Mouse (Mus musculus): Measurements from ENCODE around the gene Klhdc8b. TPM values are rescaled to one million over a fixed set of nuclear protein-coding genes. Genes with fewer than 3 reads are reported as not detected.

The Klhdc8b gene
- polyA plus RNA-seq, 1 experiment: 1.4 TPM

DNA sequence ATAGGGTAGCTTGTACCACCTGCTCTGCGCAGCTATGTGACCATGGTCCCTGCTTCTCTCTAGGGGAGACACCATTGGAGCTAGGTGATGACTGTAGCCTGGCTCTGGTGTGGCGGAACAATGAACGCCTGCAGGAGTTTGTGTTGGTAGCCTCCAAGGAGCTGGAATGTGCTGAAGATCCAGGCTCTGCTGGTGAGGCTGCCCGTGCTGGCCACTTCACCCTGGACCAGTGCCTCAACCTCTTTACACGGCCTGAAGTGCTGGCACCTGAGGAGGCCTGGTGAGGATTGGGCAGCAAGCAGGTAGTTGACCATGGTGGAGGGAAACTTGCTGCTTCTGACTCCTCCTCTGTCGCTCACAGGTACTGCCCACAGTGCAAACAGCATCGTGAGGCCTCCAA lies 37.9 kb upstream of the Klhdc8b start:
- Histone ChIP-seq H3K4me3 (ENCODE audit: insufficient read depth, poor library complexity, severe bottlenecking) (no peak overlapping the region), H3K79me2 (ENCODE audit: control insufficient read depth, insufficient read depth) (no peaks in the 10 kb centered on the region), H3K36me3 (ENCODE audit: control insufficient read depth, insufficient read depth) (peaks cover 70% of the 10 kb centered on the region), H3K79me3 (ENCODE audit: low read depth) (no peaks in the 10 kb centered on the region), H3K27me3 (ENCODE audit: control insufficient read depth, insufficient read depth, insufficient read length) (no peaks in the 10 kb centered on the region), H3ac (ENCODE audit: control insufficient read depth, insufficient read length, low read depth) (no peak overlapping the region)
- TF ChIP-seq USF1 (IDR thresholded peaks at IDR 0.05; ENCODE audit: low read depth): no peak
- no peak for TF ChIP-seq FOSL1 (IDR thresholded peaks at IDR 0.05; ENCODE audit: insufficient read depth, low read length, poor library complexity, severe bottlenecking)
- no peak for TF ChIP-seq CEBPB (IDR thresholded peaks at IDR 0.05; ENCODE audit: low read depth)
- TF ChIP-seq MAX (IDR thresholded peaks at IDR 0.05): no peak
- no peak for TF ChIP-seq CTCF (IDR thresholded peaks at IDR 0.05; ENCODE audit: control insufficient read depth, insufficient read depth, insufficient read length)
- no peak for TF ChIP-seq MYOD1 (IDR thresholded peaks at IDR 0.05; ENCODE audit: control insufficient read depth, insufficient read length, low read depth)
- no peak for TF ChIP-seq MYOG (IDR thresholded peaks at IDR 0.05; ENCODE audit: control insufficient read depth, extremely low read depth, insufficient read length)

DNA sequence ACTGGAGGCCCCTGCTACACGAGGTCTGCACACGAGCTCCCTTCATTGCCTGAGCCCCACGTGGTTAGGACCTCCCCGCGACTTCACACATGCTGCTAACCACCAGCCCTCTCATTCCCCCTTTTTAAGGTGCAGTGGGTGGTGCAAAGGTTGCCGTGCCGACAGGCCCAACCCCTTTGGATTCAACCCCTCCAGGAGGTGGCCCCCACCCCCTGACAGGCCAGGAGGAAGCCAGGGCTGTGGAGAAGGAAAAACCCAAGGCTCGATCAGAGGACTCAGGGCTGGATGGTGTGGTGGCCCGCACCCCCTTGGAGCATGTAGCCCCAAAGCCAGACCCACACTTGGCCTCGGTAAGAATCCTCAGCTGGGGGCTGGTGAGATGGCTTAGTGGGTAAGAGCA lies 33.5 kb upstream of the Klhdc8b start:
- peaks cover 17% of the 10 kb centered on the region for H3K79me3 ChIP-seq (ENCODE audit: low read depth)
- peaks cover 32% of the 10 kb centered on the region for H3K79me2 ChIP-seq (ENCODE audit: control insufficient read depth, insufficient read depth)
- H3ac ChIP-seq (ENCODE audit: control insufficient read depth, insufficient read length, low read depth): no peak overlapping the region
- peaks cover 70% of the 10 kb centered on the region for H3K36me3 ChIP-seq (ENCODE audit: control insufficient read depth, insufficient read depth)
- no peaks in the 10 kb centered on the region for H3K27me3 ChIP-seq (ENCODE audit: control insufficient read depth, insufficient read depth, insufficient read length)
- no peak for TF ChIP-seq MYOD1 (IDR thresholded peaks at IDR 0.05; ENCODE audit: control insufficient read depth, insufficient read length, low read depth)
- TF ChIP-seq MYOG (IDR thresholded peaks at IDR 0.05; ENCODE audit: control insufficient read depth, extremely low read depth, insufficient read length): no peak
- TF ChIP-seq FOSL1 (IDR thresholded peaks at IDR 0.05; ENCODE audit: insufficient read depth, low read length, poor library complexity, severe bottlenecking): no peak
- TF ChIP-seq CEBPB (IDR thresholded peaks at IDR 0.05; ENCODE audit: low read depth): no peak
- no peak for TF ChIP-seq USF1 (IDR thresholded peaks at IDR 0.05; ENCODE audit: low read depth)
- no peak for TF ChIP-seq CTCF (IDR thresholded peaks at IDR 0.05; ENCODE audit: control insufficient read depth, insufficient read depth, insufficient read length)
- TF ChIP-seq MAX (IDR thresholded peaks at IDR 0.05): no peak
- H3K4me3 ChIP-seq (ENCODE audit: insufficient read depth, poor library complexity, severe bottlenecking): no peak overlapping the region

DNA sequence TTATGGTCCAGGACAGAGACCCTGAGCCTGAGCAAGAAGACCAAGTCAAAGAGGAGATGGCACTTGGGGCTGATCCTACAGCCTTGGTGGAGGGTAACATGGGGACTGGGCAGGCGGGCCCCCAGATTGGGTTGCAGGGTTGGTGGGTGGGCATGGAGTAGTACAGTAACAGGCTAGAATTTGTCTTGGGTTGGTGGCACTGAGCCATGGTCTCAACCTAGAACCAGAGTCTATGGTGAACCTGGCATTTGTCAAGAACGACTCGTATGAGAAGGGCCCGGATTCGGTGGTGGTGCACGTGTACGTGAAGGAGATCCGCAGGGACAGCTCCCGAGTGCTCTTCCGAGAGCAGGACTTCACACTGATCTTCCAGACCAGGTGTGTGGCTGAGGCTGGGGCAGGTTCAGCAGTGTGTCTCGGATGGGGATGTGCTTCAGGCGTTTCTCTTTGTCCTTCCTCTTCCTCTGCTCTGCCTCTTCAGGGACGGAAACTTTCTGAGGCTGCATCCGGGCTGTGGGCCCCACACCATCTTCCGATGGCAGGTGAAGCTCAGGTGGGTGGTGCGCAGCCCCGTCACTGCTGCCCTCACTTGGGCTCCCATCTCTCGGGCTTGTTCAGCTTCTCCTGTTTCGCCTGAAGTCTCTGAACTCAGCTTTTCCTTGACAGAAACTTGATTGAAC lies 32.9 kb upstream of the Klhdc8b start:
- no peak overlapping the region for H3K4me3 ChIP-seq (ENCODE audit: insufficient read depth, poor library complexity, severe bottlenecking)
- peaks cover 32% of the 10 kb centered on the region for H3K79me2 ChIP-seq (ENCODE audit: control insufficient read depth, insufficient read depth)
- no peak overlapping the region for H3ac ChIP-seq (ENCODE audit: control insufficient read depth, insufficient read length, low read depth)
- H3K79me3 ChIP-seq (ENCODE audit: low read depth): peaks cover 17% of the 10 kb centered on the region
- TF ChIP-seq MYOG (IDR thresholded peaks at IDR 0.05; ENCODE audit: control insufficient read depth, extremely low read depth, insufficient read length) (no peak), CEBPB (IDR thresholded peaks at IDR 0.05; ENCODE audit: low read depth) (no peak), FOSL1 (IDR thresholded peaks at IDR 0.05; ENCODE audit: insufficient read depth, low read length, poor library complexity, severe bottlenecking) (no peak), MYOD1 (IDR thresholded peaks at IDR 0.05; ENCODE audit: control insufficient read depth, insufficient read length, low read depth) (no peak), MAX (IDR thresholded peaks at IDR 0.05) (no peak), CTCF (IDR thresholded peaks at IDR 0.05; ENCODE audit: control insufficient read depth, insufficient read depth, insufficient read length) (no peak), USF1 (IDR thresholded peaks at IDR 0.05; ENCODE audit: low read depth) (no peak)
- peaks cover 70% of the 10 kb centered on the region for H3K36me3 ChIP-seq (ENCODE audit: control insufficient read depth, insufficient read depth)
- H3K27me3 ChIP-seq (ENCODE audit: control insufficient read depth, insufficient read depth, insufficient read length): no peaks in the 10 kb centered on the region

DNA sequence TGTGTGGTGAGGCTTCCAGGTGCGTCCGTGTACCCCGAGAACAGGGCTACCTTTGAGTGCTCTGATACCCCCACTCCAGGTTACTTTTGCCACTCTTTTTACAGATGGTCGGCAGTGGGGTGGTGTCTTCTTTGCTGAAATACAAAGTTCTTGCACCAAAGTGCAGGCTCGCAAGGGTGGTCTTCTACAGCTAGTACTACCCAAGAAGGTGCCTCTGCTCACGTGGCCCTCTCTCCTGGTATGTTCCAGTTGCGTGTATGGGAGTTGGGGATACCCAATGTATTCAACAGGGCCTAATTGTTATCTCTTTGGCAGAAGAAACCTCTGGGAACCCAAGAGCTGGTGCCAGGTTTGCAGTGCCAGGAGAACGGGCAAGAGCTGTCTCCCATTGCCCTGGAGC lies 31.9 kb upstream of the Klhdc8b start:
- Histone ChIP-seq H3K27me3 (ENCODE audit: control insufficient read depth, insufficient read depth, insufficient read length) (no peaks in the 10 kb centered on the region), H3K4me3 (ENCODE audit: insufficient read depth, poor library complexity, severe bottlenecking) (no peak overlapping the region), H3K79me3 (ENCODE audit: low read depth) (peaks cover 17% of the 10 kb centered on the region), H3K79me2 (ENCODE audit: control insufficient read depth, insufficient read depth) (peaks cover 32% of the 10 kb centered on the region), H3ac (ENCODE audit: control insufficient read depth, insufficient read length, low read depth) (no peak overlapping the region), H3K36me3 (ENCODE audit: control insufficient read depth, insufficient read depth) (peaks cover 66% of the 10 kb centered on the region)
- TF ChIP-seq FOSL1 (IDR thresholded peaks at IDR 0.05; ENCODE audit: insufficient read depth, low read length, poor library complexity, severe bottlenecking): no peak
- no peak for TF ChIP-seq MYOD1 (IDR thresholded peaks at IDR 0.05; ENCODE audit: control insufficient read depth, insufficient read length, low read depth)
- no peak for TF ChIP-seq USF1 (IDR thresholded peaks at IDR 0.05; ENCODE audit: low read depth)
- no peak for TF ChIP-seq MYOG (IDR thresholded peaks at IDR 0.05; ENCODE audit: control insufficient read depth, extremely low read depth, insufficient read length)
- no peak for TF ChIP-seq CTCF (IDR thresholded peaks at IDR 0.05; ENCODE audit: control insufficient read depth, insufficient read depth, insufficient read length)
- no peak for TF ChIP-seq CEBPB (IDR thresholded peaks at IDR 0.05; ENCODE audit: low read depth)

DNA sequence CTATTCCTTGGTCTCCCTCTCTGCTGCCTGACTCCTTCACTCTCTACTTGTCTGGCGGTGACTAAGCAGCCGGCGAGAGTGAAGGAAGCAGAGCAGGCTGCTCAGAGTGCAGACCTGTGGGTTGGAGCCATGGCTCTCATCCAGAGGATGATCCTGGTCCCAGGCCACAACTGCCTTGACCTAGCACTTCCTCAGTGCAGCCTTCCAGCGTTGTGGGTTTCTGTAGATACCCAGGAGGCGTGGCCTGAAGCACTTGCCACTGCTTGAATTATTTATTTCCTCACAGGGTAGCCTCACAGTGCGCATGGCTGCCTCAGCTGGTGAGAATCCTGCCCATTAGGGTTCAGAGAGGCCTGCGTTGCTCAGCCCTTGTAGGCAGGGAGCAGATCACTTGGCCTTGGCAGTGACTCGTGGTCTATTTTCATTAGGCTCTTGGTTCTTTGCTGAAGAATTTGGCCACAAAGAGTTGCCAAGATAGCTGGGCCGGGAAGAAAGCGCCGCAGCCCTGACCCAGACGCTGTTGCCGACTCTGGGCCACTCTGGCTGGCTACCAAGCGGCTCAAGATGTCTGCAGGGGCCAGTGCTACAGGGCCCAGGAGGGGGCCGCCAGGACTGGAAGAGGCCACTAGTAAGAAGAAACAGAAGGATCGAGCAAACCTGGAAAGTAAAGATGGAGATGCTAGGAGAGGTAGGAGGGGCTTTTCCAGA lies 30.8 kb upstream of the Klhdc8b start:
- H3K4me3 ChIP-seq (ENCODE audit: insufficient read depth, poor library complexity, severe bottlenecking): peak overlapping the region; percentile 89
- peaks cover 32% of the 10 kb centered on the region for H3K79me2 ChIP-seq (ENCODE audit: control insufficient read depth, insufficient read depth)
- peak overlapping the region; percentile 41 for H3ac ChIP-seq (ENCODE audit: control insufficient read depth, insufficient read length, low read depth)
- H3K36me3 ChIP-seq (ENCODE audit: control insufficient read depth, insufficient read depth): peaks cover 61% of the 10 kb centered on the region
- TF ChIP-seq MAX (IDR thresholded peaks at IDR 0.05) (no peak), CTCF (IDR thresholded peaks at IDR 0.05; ENCODE audit: control insufficient read depth, insufficient read depth, insufficient read length) (no peak), CEBPB (IDR thresholded peaks at IDR 0.05; ENCODE audit: low read depth) (no peak), USF1 (IDR thresholded peaks at IDR 0.05; ENCODE audit: low read depth) (no peak), MYOG (IDR thresholded peaks at IDR 0.05; ENCODE audit: control insufficient read depth, extremely low read depth, insufficient read length) (no peak), MYOD1 (IDR thresholded peaks at IDR 0.05; ENCODE audit: control insufficient read depth, insufficient read length, low read depth) (no peak), FOSL1 (IDR thresholded peaks at IDR 0.05; ENCODE audit: insufficient read depth, low read length, poor library complexity, severe bottlenecking) (no peak)
- no peaks in the 10 kb centered on the region for H3K27me3 ChIP-seq (ENCODE audit: control insufficient read depth, insufficient read depth, insufficient read length)
- peaks cover 17% of the 10 kb centered on the region for H3K79me3 ChIP-seq (ENCODE audit: low read depth)

All from C2C12 (cell line).